Mouse (Mus musculus): ENCODE results near the gene Dlgap1. TPM values are rescaled to one million over a fixed set of nuclear protein-coding genes. Genes with fewer than 3 reads are reported as not detected.

Dlgap1 gene
- total RNA-seq, 2 experiments from 2014 or later = 0.33 to 0.78 TPM

DNA sequence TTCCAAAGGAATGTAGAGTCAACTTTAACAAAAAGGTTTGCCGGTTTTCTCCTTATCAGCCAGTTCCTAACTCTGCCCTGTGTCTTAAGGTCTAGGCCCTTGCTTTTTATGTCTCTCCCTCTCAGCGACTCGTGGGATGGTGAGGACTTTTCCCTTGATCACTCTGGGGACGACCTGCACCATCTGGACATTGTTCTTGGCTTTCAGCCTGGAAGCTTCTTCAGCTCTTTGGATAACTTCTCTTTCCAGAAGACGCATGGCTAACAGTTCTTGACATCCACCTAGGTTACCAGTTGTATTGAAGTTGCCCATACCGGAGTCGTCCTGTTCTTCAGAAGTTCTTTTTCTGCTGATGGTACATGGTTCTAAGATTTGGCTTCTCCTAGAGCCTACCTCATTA is 633.2 kb downstream of the Dlgap1 start:
- DNase-seq = no peak
- intact Hi-C loops (cut with DNase I) = no loop called here

DNA sequence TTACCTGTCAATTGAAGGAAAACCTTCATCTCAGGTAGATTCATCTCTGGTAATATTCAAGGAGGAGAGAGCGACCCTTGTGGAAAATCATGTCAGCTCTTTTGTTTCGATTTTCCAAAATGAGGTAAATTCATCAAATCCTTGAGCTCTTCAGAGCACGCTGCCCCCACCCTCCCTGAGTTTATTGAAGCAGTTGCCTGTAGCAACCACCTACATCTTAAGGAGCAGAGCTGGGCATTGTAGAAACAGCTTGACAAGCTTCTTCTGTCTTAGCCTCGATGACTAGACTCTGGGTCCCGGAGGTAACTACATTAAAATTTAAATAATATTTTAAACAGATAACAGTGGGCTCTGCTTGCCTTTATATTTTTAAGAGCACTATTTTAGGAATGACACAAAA is 636.8 kb downstream of the Dlgap1 start:
- no peak for DNase-seq
- intact Hi-C loops (cut with DNase I) = no loop called here

DNA sequence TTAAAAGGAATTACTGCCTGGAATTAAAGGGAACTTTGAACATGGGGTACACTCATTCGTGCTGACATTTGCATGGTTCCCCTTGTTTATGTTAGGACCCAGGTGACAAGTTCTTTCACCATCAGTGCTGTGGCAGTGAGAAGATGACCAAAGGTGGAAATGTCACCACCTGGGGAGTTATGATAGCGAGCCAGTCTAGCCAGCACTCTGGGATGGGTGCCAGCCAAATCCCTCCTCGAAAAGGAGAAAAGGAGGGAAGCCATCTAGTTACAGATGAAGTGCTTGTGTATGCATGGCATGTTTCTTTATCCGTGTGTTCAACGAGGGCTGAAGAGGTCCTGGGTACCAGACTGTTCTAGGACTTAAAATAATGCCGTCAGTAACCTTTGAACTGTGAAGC is 643.3 kb downstream of the Dlgap1 start:
- no peak for DNase-seq
- intact Hi-C loops (cut with DNase I) = no loop called here

DNA sequence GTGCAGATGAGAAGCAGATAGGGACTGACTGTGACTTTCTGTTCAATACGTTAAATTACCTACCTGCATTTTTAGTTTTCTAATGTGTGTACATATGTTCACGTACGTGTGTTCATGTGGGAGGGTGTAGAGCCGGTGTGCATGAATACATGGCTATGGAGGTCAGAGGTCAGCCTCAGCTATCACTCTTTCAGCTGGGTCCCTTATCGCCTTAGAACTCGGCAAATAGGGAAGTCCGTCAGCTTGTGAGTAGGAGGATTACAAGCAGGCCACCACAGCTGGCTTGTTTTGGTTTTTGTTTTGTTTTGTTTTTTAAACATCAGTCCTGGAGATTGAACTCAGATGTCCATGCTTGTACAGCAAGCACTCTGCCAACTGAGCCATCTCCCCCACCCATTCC is 645.0 kb downstream of the Dlgap1 start:
- no peak for DNase-seq
- intact Hi-C loops (cut with DNase I) = no loop called here

DNA sequence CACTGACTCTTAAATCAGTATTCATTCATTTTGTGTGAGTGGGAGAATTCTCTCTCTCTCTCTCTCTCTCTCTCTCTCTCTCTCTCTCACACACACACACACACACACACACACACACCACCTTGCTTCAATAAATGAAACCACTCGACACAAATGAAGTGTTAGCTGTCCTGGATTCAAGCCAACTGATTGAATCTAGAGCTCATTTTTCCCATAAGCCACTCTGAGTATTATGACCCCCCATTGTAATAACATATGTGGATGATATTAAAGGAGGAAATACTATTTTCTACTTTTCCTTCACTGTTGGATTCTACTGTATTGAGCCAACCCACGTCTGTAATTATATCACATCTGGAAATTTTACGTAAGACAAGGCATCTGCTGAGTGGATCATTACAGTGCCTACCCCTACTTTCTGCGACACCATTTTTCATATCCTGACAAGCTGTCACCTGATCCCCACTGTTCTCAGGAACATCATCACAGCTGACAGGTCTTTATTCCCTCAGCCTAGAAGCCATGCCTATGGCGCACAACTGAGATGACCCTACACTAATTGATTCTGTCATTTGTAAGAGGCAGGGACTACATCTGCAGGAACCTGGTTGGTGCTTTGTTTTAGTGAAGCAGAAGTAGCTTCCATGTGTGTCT is 645.7 kb downstream of the Dlgap1 start:
- intact Hi-C loops (cut with DNase I) = no loop called here
- DNase-seq = no peak

DNA sequence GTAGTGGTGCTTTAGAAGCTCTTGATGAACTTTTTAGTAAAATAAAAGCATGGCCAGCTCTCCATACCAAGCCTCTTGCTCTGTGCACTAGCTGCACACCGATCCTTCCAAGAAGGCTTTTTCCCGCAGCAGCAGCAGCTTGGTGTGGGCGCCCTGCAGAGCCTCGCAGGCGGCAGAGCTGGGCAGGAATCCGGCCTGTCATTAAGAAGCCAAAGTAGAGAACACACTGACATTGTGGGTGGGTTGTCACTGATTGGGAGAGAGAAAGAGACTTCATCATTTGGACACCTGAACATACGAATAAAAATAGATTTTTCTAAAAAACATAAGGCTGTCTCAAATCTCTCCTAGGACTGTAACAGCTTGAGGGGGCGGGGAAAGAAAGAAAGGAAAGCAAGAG is 653.6 kb downstream of the Dlgap1 start:
- no peak for DNase-seq
- intact Hi-C loops (cut with DNase I) = no loop called here

DNA sequence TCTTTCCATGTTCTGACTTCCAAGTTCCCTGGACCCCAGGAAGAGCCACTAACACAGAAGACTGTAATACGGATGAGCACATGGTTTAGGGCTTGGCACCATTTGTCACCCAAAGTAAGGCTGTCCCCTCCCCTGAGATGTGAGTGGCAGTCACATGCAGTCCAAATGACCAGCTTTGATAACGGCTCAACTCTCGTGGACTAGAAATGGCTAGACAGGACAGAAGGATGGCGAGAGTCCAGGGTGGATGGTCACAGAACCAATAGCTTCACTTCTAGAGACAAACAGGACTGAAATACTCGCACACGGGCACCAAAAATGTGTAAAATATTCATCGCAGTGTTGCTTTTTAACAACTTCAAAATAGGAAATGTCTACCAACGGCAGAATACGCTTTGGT is 657.5 kb downstream of the Dlgap1 start:
- intact Hi-C loops (cut with DNase I) = no loop called here
- no peak for DNase-seq

DNA sequence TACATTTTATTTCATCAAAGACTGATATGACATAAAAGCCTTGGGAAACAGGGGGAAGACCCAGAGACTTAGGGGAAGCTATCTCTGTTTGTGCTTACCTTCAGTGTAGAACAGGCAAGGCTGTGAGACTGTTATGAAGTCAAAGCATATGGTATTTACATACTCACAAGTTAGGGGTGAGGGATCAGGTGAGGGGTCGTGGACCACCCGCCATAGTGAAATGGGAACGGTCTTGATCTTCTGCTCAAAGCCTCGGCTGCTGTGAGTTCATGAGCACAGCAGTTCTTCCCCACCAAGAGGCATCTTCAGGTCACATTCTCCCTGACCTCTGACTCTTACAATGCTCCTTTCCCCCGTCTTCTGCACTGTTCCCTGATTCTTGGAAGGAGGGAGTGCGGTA is 658.1 kb downstream of the Dlgap1 start:
- intact Hi-C loops (cut with DNase I) = no loop called here
- DNase-seq = no peak

DNA sequence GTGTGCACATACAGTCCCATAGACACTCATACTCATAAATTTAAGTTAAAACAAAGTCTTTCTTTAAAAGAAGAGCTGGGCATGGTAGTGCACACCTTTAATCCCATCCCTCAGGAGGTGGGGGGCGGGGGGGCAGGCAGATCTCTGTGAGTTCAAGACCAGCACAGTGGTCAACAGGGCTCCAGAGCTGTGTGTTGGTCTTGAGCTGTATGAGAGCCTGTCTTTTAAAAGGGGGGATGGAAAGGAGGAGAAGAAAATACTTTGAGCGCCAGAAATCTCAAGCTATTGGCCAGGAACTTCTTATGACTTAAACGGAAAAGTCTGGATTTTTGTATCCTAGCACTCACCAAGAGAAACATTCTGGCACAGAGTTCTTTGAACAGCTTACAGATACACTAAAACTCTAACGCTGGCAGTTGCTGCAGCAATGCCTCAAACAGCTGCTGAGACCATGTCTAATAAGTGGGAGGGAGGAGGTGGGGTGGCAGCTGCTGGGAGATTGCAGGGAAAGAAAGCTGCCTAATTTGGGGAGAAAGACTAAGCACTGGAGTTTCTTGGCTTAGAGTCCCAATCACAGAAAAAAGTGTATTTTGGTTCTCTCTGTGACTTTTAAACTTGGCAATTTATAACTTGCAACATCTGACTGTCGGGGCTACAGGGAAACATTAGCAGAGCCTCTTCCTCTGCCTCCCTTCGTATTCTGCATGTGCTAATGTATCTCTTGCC is 660.9 kb downstream of the Dlgap1 start:
- DNase-seq = peak; percentile 6 to 7
- intact Hi-C loops (cut with DNase I) = loop anchor here (10.0 kb wide), 1 partner anchor 1065 kb away; no protein-coding TSS in a partner anchor

DNA sequence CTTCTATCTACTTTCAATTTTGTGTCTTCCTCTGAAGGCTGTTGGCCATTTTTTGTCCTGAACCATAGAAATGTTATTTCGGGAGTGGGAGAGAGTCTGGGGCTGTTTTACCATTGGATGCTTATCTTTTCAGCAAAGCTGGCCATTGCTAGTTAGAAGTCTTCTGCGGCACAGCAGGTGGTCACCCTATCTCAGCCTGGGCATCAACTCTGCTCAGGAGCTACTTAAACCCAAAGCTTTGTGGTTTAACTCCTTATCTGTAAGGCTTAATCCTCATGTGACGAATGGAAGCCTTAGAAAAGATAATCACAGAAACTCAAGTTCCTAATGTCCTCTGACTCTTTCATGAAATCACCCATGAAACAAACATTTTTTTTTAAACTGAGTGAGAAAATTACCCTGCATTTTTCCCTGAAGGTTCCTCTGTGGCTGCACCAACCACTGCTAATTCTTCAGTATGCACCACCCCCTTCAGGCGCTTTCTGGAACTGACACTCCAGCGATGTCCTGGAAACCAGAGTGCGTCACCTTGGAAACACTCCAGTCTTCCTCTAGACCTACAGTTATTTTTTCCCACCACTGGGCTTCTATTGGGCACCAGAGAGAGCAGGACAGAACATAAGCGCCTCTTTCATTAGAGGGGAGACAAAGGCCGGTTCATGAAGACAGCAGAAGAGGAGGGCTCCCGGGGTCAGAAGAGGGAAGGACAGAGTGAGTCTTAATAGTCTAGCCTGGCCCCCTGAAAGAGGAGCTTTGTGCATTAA is 664.5 kb downstream of the Dlgap1 start:
- intact Hi-C loops (cut with DNase I) = loop anchor here (1.0 to 10.0 kb wide), 3 partner anchors 106 to 1069 kb away; no protein-coding TSS in a partner anchor

DNA sequence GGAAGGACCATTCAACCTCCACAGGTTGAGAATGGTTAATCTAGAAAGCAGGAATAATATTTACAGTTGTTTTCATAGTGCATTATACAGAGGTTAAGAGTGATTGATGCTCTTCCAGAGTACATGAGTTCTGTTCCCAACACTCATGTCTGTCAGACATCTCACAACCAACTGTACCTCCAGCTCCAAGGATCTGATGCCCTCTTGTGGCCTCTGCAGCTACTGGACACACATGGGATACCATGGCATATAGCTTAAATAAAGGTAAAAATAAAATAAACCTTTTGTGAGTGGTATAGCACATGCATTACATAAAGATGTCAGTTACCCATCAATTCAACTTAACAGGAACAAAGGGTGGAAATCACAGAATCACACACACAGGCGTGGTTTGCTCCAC is 674.3 kb downstream of the Dlgap1 start:
- intact Hi-C loops (cut with DNase I) = no loop called here
- DNase-seq = no peak

More for the DNA sequence above, 664.5 kb downstream of the Dlgap1 start:
- peak; percentile 67 to 71 for DNase-seq

DNA sequence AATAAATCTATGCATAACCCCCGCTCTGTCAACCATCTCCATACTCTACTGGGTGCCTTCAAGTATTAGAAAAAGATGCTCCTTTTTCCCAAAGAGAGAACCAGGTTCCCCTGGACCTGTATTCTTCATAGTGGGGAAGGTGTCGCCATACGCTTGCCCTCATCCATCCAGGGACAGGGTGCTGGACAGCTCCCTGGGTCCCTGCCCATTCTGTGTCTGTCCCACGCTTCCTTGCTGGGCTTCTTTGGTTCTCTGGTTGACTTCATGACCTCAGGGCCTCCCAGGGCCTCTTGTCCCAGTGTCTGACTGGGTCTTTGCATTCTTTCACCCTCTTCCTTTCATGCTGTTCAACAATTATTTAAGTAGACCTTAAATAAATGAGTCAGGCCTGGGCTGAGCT is 677.8 kb downstream of the Dlgap1 start:
- intact Hi-C loops (cut with DNase I) = no loop called here

DNA sequence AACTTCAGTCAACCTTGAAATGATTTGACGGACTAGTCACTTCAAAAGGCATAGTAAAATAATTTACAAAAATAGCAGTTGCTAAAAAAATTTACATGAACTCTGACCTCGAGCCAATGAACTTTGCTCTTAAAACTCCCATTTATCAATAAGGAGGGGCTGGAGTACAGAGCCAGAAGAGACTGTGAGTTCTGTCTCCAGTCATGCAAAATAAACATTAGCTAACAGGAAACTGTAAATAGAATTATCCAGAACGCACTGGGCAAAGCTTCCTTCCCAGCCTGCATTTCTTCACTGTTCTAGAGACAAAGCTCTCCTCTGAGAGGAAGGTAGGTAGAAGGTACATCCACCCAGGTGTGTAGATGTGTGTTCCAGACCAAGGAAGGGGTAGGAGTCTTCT is 692.5 kb downstream of the Dlgap1 start:
- no peak for DNase-seq
- intact Hi-C loops (cut with DNase I) = no loop called here

More for the DNA sequence above, 677.8 kb downstream of the Dlgap1 start:
- no peak for DNase-seq

DNA sequence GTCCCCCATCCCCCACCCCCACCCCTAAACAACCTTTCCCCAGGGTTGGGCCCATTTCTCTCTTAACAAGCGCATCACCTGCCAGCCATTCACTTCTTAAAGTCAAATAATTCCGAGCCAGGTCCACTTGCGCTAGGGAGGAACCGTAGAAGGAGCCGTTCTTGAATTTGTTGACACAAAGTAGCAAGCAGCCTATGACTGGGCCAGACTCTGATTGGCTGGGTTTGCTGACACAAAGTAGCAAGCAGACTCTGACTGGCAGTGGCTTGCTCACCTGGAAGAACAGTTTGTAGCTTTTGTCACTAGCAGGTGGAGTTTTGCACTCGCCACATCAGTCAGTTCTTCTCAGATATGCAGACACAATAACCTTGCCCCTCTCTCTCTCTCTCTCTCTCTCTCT is 695.1 kb downstream of the Dlgap1 start:
- intact Hi-C loops (cut with DNase I) = no loop called here

DNA sequence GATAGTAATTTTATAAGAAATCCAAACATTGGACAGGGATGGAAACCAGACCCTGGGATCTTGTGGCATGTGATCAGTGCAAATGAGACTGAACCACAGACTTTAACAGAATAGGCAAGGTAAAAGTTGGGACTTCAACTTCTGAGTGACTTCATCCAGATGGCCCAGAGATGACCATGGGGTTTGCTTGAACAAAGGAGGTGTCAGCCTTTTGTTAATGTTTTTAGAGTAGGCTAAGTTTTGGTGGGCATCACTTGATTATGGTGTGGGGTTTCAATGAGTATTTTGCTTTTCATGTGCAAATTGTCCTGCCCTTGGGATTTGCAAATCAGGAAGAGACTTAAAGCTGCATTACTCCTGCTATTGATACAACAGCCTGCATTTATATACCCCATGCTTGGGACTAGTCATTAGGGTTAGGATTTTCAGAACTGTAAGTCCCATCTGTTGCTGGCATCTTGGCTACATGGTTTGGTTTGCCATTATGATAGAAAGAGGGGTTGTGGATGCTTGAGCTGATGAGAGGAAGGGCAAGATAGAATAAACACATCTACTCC is 695.7 kb downstream of the Dlgap1 start:
- intact Hi-C loops (cut with DNase I) = no loop called here
- no peak for DNase-seq

More for the DNA sequence above, 695.1 kb downstream of the Dlgap1 start:
- no peak for DNase-seq

DNA sequence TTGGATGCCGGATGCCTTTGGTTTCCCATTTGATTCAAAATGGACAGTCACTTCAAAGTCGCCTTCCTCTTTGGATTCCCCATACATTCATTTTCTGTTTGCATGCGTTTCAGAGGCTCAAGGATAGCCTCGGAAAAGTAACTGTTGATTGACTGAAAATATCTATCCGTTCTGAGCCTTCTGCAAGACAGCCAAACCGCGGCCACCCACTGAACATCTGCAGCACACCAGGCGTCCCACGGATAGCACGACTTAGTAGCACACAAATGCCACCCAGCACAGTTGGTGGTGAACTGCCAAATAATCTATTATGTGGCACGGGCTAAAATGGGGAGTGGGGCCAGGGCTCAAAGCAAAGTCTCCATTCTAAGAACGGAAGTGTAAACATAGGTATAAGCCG is 705.1 kb downstream of the Dlgap1 start:
- intact Hi-C loops (cut with DNase I) = no loop called here

DNA sequence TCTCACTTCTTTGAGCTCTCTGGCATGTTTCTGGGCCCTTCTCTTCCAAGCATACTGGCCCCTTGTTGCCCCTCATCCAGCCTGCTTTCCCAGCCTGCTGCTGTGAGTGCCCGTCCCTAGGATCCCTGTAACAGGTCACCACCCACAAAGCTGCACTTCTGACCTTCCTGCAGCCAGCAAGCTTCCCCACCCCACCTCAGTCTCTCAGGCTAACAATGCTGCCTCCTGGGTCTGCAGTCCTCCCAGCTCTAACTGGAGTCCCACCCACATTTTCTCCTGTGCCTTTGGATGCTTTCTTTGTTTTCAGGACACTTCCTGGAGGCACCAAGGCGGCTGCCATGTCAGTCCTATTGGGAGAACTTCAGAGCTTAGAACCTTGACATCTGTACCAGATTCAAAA is 707.6 kb downstream of the Dlgap1 start:
- intact Hi-C loops (cut with DNase I) = no loop called here
- DNase-seq = no peak

More for the DNA sequence above, 705.1 kb downstream of the Dlgap1 start:
- DNase-seq = no peak

DNA sequence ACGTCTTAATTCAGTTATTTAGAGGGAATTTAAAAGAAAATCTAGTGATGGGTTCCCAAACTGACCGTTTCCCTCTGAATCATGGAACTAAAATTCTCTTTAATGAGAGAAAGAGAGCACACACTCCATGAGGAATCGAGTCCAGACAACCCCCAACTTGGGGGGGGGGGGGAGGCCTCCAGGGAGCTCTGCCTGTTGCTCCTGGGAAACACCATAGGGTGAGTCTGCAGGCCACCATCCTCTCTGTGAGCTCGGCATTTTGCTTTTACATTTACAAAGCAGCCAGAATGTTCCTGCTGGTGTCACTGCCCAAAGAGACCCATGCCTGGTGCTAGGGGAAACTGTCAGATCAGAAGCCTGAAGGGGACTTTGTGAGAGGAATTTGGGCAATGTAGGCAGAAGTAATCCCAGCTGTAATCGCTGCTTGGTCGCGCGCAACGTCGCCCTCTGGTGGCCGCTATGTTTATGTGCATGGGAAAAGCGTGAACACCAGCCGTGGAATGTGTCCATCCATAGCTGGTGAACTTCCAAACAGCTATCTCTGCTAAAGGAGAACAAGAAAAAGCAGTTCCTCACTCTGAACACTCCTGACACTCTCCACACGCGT is 714.8 kb downstream of the Dlgap1 start:
- intact Hi-C loops (cut with DNase I) = loop anchor here (1.0 kb wide), 1 partner anchor 156 kb away; no protein-coding TSS in a partner anchor
- DNase-seq = peak; percentile 72 to 81

DNA sequence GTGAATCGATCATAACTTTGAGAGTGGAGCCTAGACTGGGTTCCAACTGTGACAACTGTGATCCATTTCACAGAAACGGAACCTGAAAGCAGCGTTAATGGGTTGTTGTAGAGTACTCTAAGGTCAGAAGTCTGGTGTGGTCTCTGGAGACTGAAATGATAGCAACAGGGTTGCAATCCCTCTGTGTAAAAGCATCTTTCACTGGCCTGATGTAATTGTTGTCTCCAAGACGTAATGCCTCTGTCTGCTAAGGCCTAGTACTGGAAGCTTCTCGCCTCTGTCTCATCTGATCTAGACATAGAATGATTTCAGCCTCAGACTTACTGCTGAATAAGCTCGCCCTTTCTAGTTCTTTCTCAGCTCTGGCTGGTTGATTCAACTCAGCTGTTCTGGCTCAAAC is 721.3 kb downstream of the Dlgap1 start:
- intact Hi-C loops (cut with DNase I) = no loop called here
- no peak for DNase-seq

DNA sequence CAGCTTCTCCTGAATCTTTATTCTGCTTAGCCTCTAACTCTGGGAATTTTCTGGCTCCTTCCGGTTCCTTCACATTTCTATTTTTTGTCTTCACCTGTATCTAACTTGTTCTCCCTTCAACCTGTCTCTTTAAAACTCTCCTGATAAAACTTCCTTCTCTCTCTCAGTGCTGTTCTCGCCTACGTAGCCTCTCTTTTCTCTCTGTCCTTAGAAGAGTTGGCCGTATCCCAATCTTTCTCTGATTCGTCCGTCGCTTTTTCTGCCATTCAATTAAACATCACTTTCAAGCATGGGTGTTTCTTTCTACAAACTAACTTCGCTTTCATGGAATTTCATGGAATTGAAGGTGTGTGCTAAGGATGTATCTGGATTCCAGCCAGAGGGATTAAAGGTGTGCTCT is 721.7 kb downstream of the Dlgap1 start:
- DNase-seq = no peak
- intact Hi-C loops (cut with DNase I) = no loop called here

All from heart, postnatal 36 days (tissue).